Mouse (Mus musculus): ENCODE measurements around the gene Snd1. TPM values are rescaled to one million over a fixed set of nuclear protein-coding genes. Genes with fewer than 3 reads are reported as not detected.

Snd1 gene
- polyA plus RNA-seq, 1 experiment: 138 TPM

GRCm38 (mm10) chr6:28706108-28706975 lies 231.4 kb downstream of the Snd1 start:
- Histone ChIP-seq H3K4me3 (ENCODE audit: insufficient read depth, low read length) (no peak overlapping the region), H3K27ac (ENCODE audit: insufficient read depth, low read length) (peak overlapping the region; percentile 22), H3K4me1 (ENCODE audit: control insufficient read depth, insufficient read depth, low read length) (peaks cover 9% of the 10 kb centered on the region)
- TF ChIP-seq POLR2A (IDR thresholded peaks at IDR 0.05; ENCODE audit: low read depth, low read length): no peak
- TF ChIP-seq CTCF (IDR thresholded peaks at IDR 0.05; ENCODE audit: borderline replicate concordance, insufficient read depth, low read length): no peak

DNA sequence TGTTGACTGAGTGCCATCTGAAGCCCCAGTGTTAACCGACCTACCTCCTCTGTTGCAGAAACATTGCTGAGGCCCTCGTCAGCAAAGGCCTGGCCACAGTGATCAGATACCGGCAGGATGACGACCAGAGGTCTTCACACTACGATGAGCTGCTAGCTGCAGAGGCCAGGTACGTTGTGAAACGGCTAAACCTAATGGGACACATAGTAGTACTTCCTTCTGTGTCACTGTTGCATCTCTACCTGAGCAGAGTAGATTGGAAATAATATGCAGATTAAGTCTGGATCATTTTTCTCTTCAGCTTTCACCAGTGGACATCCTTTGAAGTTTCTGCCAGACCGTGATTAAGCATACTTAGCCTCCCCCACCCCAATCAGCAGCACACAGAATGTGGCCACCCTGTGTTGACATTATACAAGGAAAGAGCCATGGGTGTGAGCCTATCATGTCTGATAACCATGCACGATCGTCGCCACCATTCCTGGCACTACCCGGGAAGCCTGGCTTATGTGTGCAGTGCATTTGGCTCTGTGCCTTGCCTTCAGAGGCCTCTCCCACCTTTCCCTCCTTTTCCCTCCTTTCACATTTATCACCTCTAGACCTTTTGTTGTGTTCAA lies 232.1 kb downstream of the Snd1 start:
- Histone ChIP-seq H3K27ac (ENCODE audit: insufficient read depth, low read length) (no peak overlapping the region), H3K4me1 (ENCODE audit: control insufficient read depth, insufficient read depth, low read length) (peaks cover 9% of the 10 kb centered on the region)
- no peak for TF ChIP-seq POLR2A (IDR thresholded peaks at IDR 0.05; ENCODE audit: low read depth, low read length)
- TF ChIP-seq CTCF (IDR thresholded peaks at IDR 0.05; ENCODE audit: borderline replicate concordance, insufficient read depth, low read length): no peak

DNA sequence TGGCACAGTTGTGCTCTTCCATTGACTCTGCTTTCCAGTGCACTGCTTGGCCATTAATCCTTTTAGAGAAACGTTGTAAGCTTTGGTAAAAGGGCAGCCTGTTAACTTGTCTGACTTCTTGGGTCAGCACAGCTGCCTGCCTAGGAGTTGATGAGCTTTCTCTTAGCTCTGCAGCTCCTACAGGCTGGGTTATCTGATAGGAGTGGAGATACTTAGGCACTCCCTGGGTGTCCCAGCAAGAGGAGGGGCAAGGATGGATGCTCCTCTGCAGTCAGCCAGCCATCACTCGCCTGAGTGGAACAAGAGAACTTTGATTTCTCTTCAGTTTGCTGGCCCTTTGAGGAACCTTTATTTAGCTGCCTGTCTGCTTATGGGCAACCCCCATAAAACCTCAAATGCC lies 235.1 kb downstream of the Snd1 start:
- Histone ChIP-seq H3K4me3 (ENCODE audit: insufficient read depth, low read length) (no peak overlapping the region), H3K27ac (ENCODE audit: insufficient read depth, low read length) (no peak overlapping the region), H3K4me1 (ENCODE audit: control insufficient read depth, insufficient read depth, low read length) (peaks cover 5% of the 10 kb centered on the region)
- TF ChIP-seq CTCF (IDR thresholded peaks at IDR 0.05; ENCODE audit: borderline replicate concordance, insufficient read depth, low read length) (no peak), POLR2A (IDR thresholded peaks at IDR 0.05; ENCODE audit: low read depth, low read length) (no peak)

More for the DNA sequence above, 232.1 kb downstream of the Snd1 start:
- no peak overlapping the region for H3K4me3 ChIP-seq (ENCODE audit: insufficient read depth, low read length)

GRCm38 (mm10) chr6:28717203-28717844 lies 242.4 kb downstream of the Snd1 start:
- no peak overlapping the region for H3K4me3 ChIP-seq (ENCODE audit: insufficient read depth, low read length)
- no peak overlapping the region for H3K27ac ChIP-seq (ENCODE audit: insufficient read depth, low read length)
- H3K4me1 ChIP-seq (ENCODE audit: control insufficient read depth, insufficient read depth, low read length): no peaks in the 10 kb centered on the region
- TF ChIP-seq POLR2A (IDR thresholded peaks at IDR 0.05; ENCODE audit: low read depth, low read length) (no peak), CTCF (IDR thresholded peaks at IDR 0.05; ENCODE audit: borderline replicate concordance, insufficient read depth, low read length) (no peak)

- Histone ChIP-seq H3K4me3 (ENCODE audit: insufficient read depth, low read length) (no peak overlapping the region), H3K4me1 (ENCODE audit: control insufficient read depth, insufficient read depth, low read length) (no peaks in the 10 kb centered on the region), H3K27ac (ENCODE audit: insufficient read depth, low read length) (no peak overlapping the region)
- TF ChIP-seq CTCF (IDR thresholded peaks at IDR 0.05; ENCODE audit: borderline replicate concordance, insufficient read depth, low read length) (no peak), POLR2A (IDR thresholded peaks at IDR 0.05; ENCODE audit: low read depth, low read length) (no peak)
These were observed 242.9 kb downstream of the Snd1 start for GRCm38 (mm10) chr6:28717845-28718237.

- no peak overlapping the region for H3K27ac ChIP-seq (ENCODE audit: insufficient read depth, low read length)
- H3K4me1 ChIP-seq (ENCODE audit: control insufficient read depth, insufficient read depth, low read length): no peaks in the 10 kb centered on the region
- TF ChIP-seq CTCF (IDR thresholded peaks at IDR 0.05; ENCODE audit: borderline replicate concordance, insufficient read depth, low read length) (no peak), POLR2A (IDR thresholded peaks at IDR 0.05; ENCODE audit: low read depth, low read length) (no peak)
- H3K4me3 ChIP-seq (ENCODE audit: insufficient read depth, low read length): no peak overlapping the region
These were observed 245.6 kb downstream of the Snd1 start for GRCm38 (mm10) chr6:28720391-28721171.

DNA sequence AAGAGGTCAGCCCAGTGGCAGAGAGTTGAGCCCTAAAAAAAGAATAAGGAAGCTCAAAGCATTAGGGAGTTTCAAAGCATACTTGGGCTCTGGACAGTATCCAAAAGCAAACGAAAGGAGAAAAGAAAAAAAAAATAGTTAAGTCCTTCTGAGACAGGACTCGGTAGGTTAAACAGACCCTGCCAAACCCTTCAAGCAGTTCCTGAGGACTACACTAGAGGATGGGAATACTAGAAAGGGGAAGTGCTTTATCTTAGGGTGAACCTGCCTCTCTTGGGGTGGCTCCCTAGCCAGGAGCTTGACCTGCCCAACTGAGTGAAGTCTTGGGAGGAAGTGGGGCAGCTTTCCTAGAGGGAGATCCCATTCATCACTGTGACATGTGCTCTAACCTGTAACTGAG lies 248.1 kb downstream of the Snd1 start:
- H3K4me1 ChIP-seq (ENCODE audit: control insufficient read depth, insufficient read depth, low read length): no peaks in the 10 kb centered on the region
- no peak overlapping the region for H3K27ac ChIP-seq (ENCODE audit: insufficient read depth, low read length)
- no peak overlapping the region for H3K4me3 ChIP-seq (ENCODE audit: insufficient read depth, low read length)
- TF ChIP-seq POLR2A (IDR thresholded peaks at IDR 0.05; ENCODE audit: low read depth, low read length) (no peak), CTCF (IDR thresholded peaks at IDR 0.05; ENCODE audit: borderline replicate concordance, insufficient read depth, low read length) (no peak)

GRCm38 (mm10) chr6:28724776-28725175 lies 249.8 kb downstream of the Snd1 start:
- no peaks in the 10 kb centered on the region for H3K4me1 ChIP-seq (ENCODE audit: control insufficient read depth, insufficient read depth, low read length)
- H3K27ac ChIP-seq (ENCODE audit: insufficient read depth, low read length): no peak overlapping the region
- TF ChIP-seq CTCF (IDR thresholded peaks at IDR 0.05; ENCODE audit: borderline replicate concordance, insufficient read depth, low read length) (no peak), POLR2A (IDR thresholded peaks at IDR 0.05; ENCODE audit: low read depth, low read length) (no peak)
- H3K4me3 ChIP-seq (ENCODE audit: insufficient read depth, low read length): no peak overlapping the region

DNA sequence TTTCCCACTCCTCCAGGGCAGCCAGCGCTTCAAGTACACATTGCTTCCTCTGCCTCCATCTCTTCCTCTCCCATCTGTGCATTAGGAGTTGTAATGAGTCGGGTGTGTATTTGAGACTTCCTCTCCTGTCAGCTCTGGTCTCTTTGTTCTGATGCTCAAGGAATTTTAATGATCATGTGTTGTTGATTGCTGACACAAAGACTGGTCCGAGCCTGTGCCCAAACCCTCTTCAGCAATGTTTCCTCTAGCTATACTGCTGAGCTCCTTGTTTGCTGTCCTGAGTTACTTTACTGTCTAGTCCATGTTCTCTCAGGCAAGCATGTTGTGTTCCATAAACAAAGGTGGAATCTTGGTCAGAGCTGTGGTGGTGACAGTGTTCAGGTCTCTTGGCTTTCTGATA lies 254.3 kb downstream of the Snd1 start:
- Histone ChIP-seq H3K4me3 (ENCODE audit: insufficient read depth, low read length) (no peak overlapping the region), H3K27ac (ENCODE audit: insufficient read depth, low read length) (no peak overlapping the region; the same call in 1 of the 2 replicates), H3K4me1 (ENCODE audit: control insufficient read depth, insufficient read depth, low read length) (no peaks in the 10 kb centered on the region; the same call in 1 of the 2 replicates)
- TF ChIP-seq POLR2A (IDR thresholded peaks at IDR 0.05; ENCODE audit: low read depth, low read length): no peak
- TF ChIP-seq CTCF (IDR thresholded peaks at IDR 0.05; ENCODE audit: borderline replicate concordance, insufficient read depth, low read length): no peak

Measured in embryonic fibroblast, embryonic 13.5 days (primary cell).